Comparison of ENCODE assay signal across 10 mouse cellular contexts in the genomic region with DNA sequence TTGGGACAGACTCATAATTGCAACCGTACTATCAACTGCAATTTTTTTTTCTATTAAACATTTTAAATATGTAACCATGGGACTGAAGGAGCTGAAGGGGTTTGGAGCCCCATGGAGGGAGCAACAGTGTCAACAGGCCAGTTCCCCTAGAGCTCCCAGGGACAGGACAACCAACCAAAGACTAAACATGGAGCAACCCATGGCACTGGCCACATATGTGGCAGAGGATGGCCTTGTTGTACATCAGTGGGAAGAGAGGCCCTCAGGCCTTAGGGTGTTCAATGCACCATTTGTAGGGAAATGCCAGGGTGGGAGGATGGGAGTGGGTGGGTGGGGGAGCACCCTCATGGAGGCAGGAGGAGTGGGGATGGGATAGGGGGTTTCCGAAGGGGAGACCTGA. TPM values are rescaled to one million over a fixed set of nuclear protein-coding genes. Genes with fewer than 3 reads are reported as not detected.
A peak's percentile ranks its signal among the peaks of the same experiment; 100 is the strongest.
DNase-seq lines count a peak whose midpoint lies in the region; ATAC-seq lines count a peak whose summit lies in the region.
"Had no signal": no experiment of that assay in that cellular context is flagged by ENCODE, and none has a peak within 500 bp of the region (broad histone marks: within the 10 kb centered on the region; RNA-seq: fewer than 3 reads in every experiment).

No protein-coding gene starts in this region.

- WGBS in heart, embryonic 13.5 days = 89% methylated on average over 2 of the region's 2 CpGs
- WGBS in hindbrain, embryonic 13.5 days = 95% methylated on average over 2 of the region's 2 CpGs
- WGBS in midbrain, embryonic 12.5 days = 89% methylated on average over 2 of the region's 2 CpGs

- peak overlapping the region; percentile 95; the same call in 1 of the 2 replicates for H3K9ac ChIP-seq in heart, embryonic 13.5 days
- H3K9ac ChIP-seq in hindbrain, embryonic 13.5 days = no peak overlapping the region
- H3K9ac ChIP-seq in midbrain, embryonic 12.5 days (replicated peaks) = no peak overlapping the region

- peaks cover 27% of the 10 kb centered on the region for H3K36me3 ChIP-seq in heart, embryonic 13.5 days
- H3K36me3 ChIP-seq in hindbrain, embryonic 13.5 days = peaks cover 15% of the 10 kb centered on the region
- peaks cover 23% of the 10 kb centered on the region for H3K36me3 ChIP-seq in midbrain, embryonic 12.5 days

- peak overlapping the region; percentile 82 for H3K4me3 ChIP-seq in heart, embryonic 13.5 days
- H3K4me3 ChIP-seq in hindbrain, embryonic 13.5 days = peak overlapping the region; percentile 95
- peak overlapping the region; percentile 89 for H3K4me3 ChIP-seq in midbrain, embryonic 12.5 days

- no peak for ATAC-seq in heart, embryonic 13.5 days (ENCODE audit: extremely low read depth, insufficient number of reproducible peaks, low FRiP score, low TSS enrichment)
- no peak for ATAC-seq in hindbrain, embryonic 13.5 days (ENCODE audit: low FRiP score)
- ATAC-seq in midbrain, embryonic 12.5 days (ENCODE audit: low FRiP score, low read depth) = no peak

- no peak overlapping the region for H3K27ac ChIP-seq in heart, embryonic 13.5 days (replicated peaks)
- H3K27ac ChIP-seq in hindbrain, embryonic 13.5 days = no peak overlapping the region
- H3K27ac ChIP-seq in midbrain, embryonic 12.5 days (replicated peaks) = no peak overlapping the region

- H3K4me1 ChIP-seq in heart, embryonic 13.5 days = peaks cover 38% of the 10 kb centered on the region
- H3K4me1 ChIP-seq in hindbrain, embryonic 13.5 days (replicated peaks) = peaks cover 24% of the 10 kb centered on the region
- H3K4me1 ChIP-seq in midbrain, embryonic 12.5 days = peaks cover 20% of the 10 kb centered on the region

- peak overlapping the region; percentile 92 for H3K4me2 ChIP-seq in heart, embryonic 13.5 days
- H3K4me2 ChIP-seq in hindbrain, embryonic 13.5 days = peak overlapping the region; percentile 67
- H3K4me2 ChIP-seq in midbrain, embryonic 12.5 days (replicated peaks) = peak overlapping the region; percentile 77

- no peaks in the 10 kb centered on the region for H3K9me3 ChIP-seq in heart, embryonic 13.5 days
- H3K9me3 ChIP-seq in hindbrain, embryonic 13.5 days = no peaks in the 10 kb centered on the region
- H3K9me3 ChIP-seq in midbrain, embryonic 12.5 days = no peaks in the 10 kb centered on the region

- DNase-seq in heart, adult 18-20 months = no peak
- DNase-seq in MN1 (ENCODE audit: low spot score) (peak; percentile 11), adipocyte (ENCODE audit: low spot score) (no peak)
- no peak for DNase-seq in spleen, postnatal 10 days (ENCODE audit: low spot score in 2 of 2)
- DNase-seq in gastrocnemius, postnatal 25 days = no peak
- DNase-seq: embryo, embryonic 11 days; retina, postnatal 1 day had no signal

- no peaks in the 10 kb centered on the region for H3K27me3 ChIP-seq in heart, embryonic 13.5 days (replicated peaks)
- no peaks in the 10 kb centered on the region for H3K27me3 ChIP-seq in hindbrain, embryonic 13.5 days
- no peaks in the 10 kb centered on the region for H3K27me3 ChIP-seq in midbrain, embryonic 12.5 days

RNA-seq across cellular contexts. Expression of gene Cct8, which starts 1.1 kb away (rescaled TPM):
- polyA plus RNA-seq in heart, embryonic 13.5 days (2015; fragmentation: Nextera tagmentation; extraction: Ambion mirVana) = 290 and 329 TPM in 2 replicates
- total RNA-seq in heart, adult 18-20 months (2021) = 100 to 1,000 TPM; 167 to 185 TPM
- polyA plus RNA-seq in hindbrain, embryonic 13.5 days (2015; fragmentation: Nextera tagmentation; extraction: Ambion mirVana) = 446 and 454 TPM in 2 replicates
- polyA plus RNA-seq in midbrain, embryonic 12.5 days (2016; fragmentation: Nextera tagmentation; extraction: Ambion mirVana) = 528 and 533 TPM in 2 replicates
- 100 to 1,000 TPM; 111 to 117 TPM for total RNA-seq in gastrocnemius, postnatal 25 days (2021)

RNA-seq across cellular contexts. Expression of gene Usp16, which starts 42.2 kb away (rescaled TPM):
- polyA plus RNA-seq in heart, embryonic 13.5 days (2015; fragmentation: Nextera tagmentation; extraction: Ambion mirVana) = 30.2 and 37.1 TPM in 2 replicates
- total RNA-seq in heart, adult 18-20 months (2021) = 10 to 100 TPM; 30.6 to 39.8 TPM
- 52.6 and 54.3 TPM in 2 replicates for polyA plus RNA-seq in hindbrain, embryonic 13.5 days (2015; fragmentation: Nextera tagmentation; extraction: Ambion mirVana)
- 41.2 and 41.3 TPM in 2 replicates for polyA plus RNA-seq in midbrain, embryonic 12.5 days (2016; fragmentation: Nextera tagmentation; extraction: Ambion mirVana)
- 10 to 100 TPM; 38.3 to 47.5 TPM for total RNA-seq in gastrocnemius, postnatal 25 days (2021)

RNA-seq across cellular contexts. Expression of gene Rwdd2b, which starts 56.4 kb away (rescaled TPM):
- polyA plus RNA-seq in heart, embryonic 13.5 days (2015; fragmentation: Nextera tagmentation; extraction: Ambion mirVana) = 11.0 and 12.2 TPM in 2 replicates
- 1 to 10 TPM; 5.7 to 6.2 TPM for total RNA-seq in heart, adult 18-20 months (2021)
- polyA plus RNA-seq in hindbrain, embryonic 13.5 days (2015; fragmentation: Nextera tagmentation; extraction: Ambion mirVana) = 12.9 and 15.0 TPM in 2 replicates
- 10.0 and 11.7 TPM in 2 replicates for polyA plus RNA-seq in midbrain, embryonic 12.5 days (2016; fragmentation: Nextera tagmentation; extraction: Ambion mirVana)
- total RNA-seq in gastrocnemius, postnatal 25 days (2021) = 1 to 10 TPM; 3.6 to 3.9 TPM

RNA-seq across cellular contexts. Expression of gene Map3k7cl, which starts 56.4 kb away (rescaled TPM):
- 0.31 and 0.46 TPM in 2 replicates for polyA plus RNA-seq in heart, embryonic 13.5 days (2015; fragmentation: Nextera tagmentation; extraction: Ambion mirVana)
- total RNA-seq in heart, adult 18-20 months (2021) = 1 to 10 TPM; 1.8 TPM
- polyA plus RNA-seq in hindbrain, embryonic 13.5 days (2015; fragmentation: Nextera tagmentation; extraction: Ambion mirVana) = 0.10 TPM in 1 of 2 replicates, not detected in the other
- polyA plus RNA-seq in midbrain, embryonic 12.5 days (2016; fragmentation: Nextera tagmentation; extraction: Ambion mirVana) = not detected in 2 replicates
- 10 to 100 TPM; 11.5 to 17.4 TPM for total RNA-seq in gastrocnemius, postnatal 25 days (2021)
